Mouse (Mus musculus) thymus, adult 2 months (tissue): ENCODE data around the gene Tnfrsf9. TPM values are rescaled to one million over a fixed set of nuclear protein-coding genes. Genes with fewer than 3 reads are reported as not detected.

Source experiments
- DNase-seq: peaks from one replicate; pipeline ENCODE4 v3.0.0; 2021
- H3K27ac ChIP-seq: fragments of 200-500 bp; 2 replicates; pipeline ENCODE4 v1.5.1; 2012; ENCODE audit warnings: low read length, control low read depth; ENCODE audit not compliant: control insufficient read depth, insufficient read depth
- H3K27me3 ChIP-seq: fragments of 200-500 bp; 2 replicates; pipeline ENCODE4 v1.6.1; 2012; ENCODE audit warnings: mild to moderate bottlenecking, low read length, moderate library complexity, mixed read lengths; ENCODE audit not compliant: control insufficient read depth, insufficient read depth
- H3K36me3 ChIP-seq: fragments of 200-500 bp; 2 replicates; pipeline ENCODE4 v1.6.1; 2012; ENCODE audit warnings: mild to moderate bottlenecking, low read length, moderate library complexity; ENCODE audit not compliant: control insufficient read depth, insufficient read depth
- H3K4me1 ChIP-seq: fragments of 200-500 bp; replicated peaks from 2 replicates; pipeline ENCODE4 v1.6.1; 2012; ENCODE audit warnings: low read length; ENCODE audit not compliant: control insufficient read depth, insufficient read depth
- H3K4me3 ChIP-seq: fragments of 200-500 bp; 2 replicates; pipeline ENCODE4 v1.5.1; 2012; ENCODE audit warnings: mild to moderate bottlenecking, low read length, control low read depth, moderate library complexity; ENCODE audit not compliant: control insufficient read depth, insufficient read depth
- CTCF ChIP-seq: fragments of 200-500 bp; IDR thresholded peaks from 2 replicates; pipeline ENCODE4 v1.5.1; 2012; ENCODE audit warnings: mild to moderate bottlenecking, control low read depth, low read length, moderate library complexity, borderline replicate concordance; ENCODE audit not compliant: control insufficient read depth, poor library complexity, insufficient read depth; ENCODE audit errors: extremely low read depth
- POLR2A ChIP-seq: fragments of 200-500 bp; IDR thresholded peaks from 2 replicates; pipeline ENCODE4 v1.6.1; 2012; ENCODE audit warnings: mild to moderate bottlenecking, low read length, control low read depth, moderate library complexity; ENCODE audit not compliant: control insufficient read depth, poor library complexity, insufficient read depth; ENCODE audit errors: extremely low read depth
- WGBS: fragments of 180-500 bp; shearing (Covaris S2); methylation state at CpG from one replicate; pipeline ENCODE4 v1.1.7; 2018; 5-methylcytosine and 5-hydroxymethylcytosine counted together
- polyA plus RNA-seq: library from polyadenylated mRNA; depleted of rRNA; stranded (reverse); fragments of >200 nt; gene quantifications from 2 replicates; pipeline ENCODE4 v1.2.3, GENCODE M21; 2012

The Tnfrsf9 gene
- polyA plus RNA-seq, 1 experiment = 13.4 TPM

DNA sequence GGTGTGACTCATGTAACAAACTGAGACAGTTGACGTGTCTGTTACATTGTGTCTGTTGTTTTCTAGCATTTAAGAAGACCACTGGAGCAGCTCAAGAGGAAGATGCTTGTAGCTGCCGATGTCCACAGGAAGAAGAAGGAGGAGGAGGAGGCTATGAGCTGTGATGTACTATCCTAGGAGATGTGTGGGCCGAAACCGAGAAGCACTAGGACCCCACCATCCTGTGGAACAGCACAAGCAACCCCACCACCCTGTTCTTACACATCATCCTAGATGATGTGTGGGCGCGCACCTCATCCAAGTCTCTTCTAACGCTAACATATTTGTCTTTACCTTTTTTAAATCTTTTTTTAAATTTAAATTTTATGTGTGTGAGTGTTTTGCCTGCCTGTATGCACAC is 30.3 kb downstream of the Tnfrsf9 start:
- TF ChIP-seq CTCF (no peak), POLR2A (no peak)
- 94% methylated on average over 7 of the region's 7 CpGs for WGBS
- Histone ChIP-seq H3K27me3 (no peaks in the 10 kb centered on the region), H3K27ac (no peak overlapping the region), H3K4me3 (no peak overlapping the region), H3K4me1 (peaks cover 7% of the 10 kb centered on the region), H3K36me3 (no peaks in the 10 kb centered on the region)
- DNase-seq = no peak

DNA sequence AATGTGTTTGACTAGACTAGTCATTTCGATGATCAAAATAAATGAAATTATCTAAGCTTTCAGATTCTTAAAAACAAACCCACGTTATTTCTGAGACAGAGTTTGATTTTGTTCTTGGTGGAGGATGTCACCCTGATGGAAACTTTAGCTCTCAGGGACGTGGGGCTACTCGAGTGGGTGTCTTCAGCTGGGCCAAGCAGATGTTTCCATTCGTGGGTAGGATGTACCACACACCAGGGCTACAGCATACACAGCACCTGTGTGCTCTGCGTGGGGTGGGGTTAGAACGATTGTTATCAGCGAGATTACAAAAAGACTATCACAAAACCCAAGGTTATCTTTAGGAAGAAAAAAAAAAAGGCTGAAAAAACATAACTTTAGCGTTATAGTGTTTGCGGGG is 36.6 kb downstream of the Tnfrsf9 start:
- WGBS = 26% methylated on average over 10 of the region's 10 CpGs
- DNase-seq = no peak
- peaks cover 8% of the 10 kb centered on the region for H3K4me1 ChIP-seq
- no peak overlapping the region for H3K4me3 ChIP-seq
- TF ChIP-seq CTCF = no peak
- H3K36me3 ChIP-seq = no peaks in the 10 kb centered on the region
- no peak overlapping the region for H3K27ac ChIP-seq
- H3K27me3 ChIP-seq = no peaks in the 10 kb centered on the region

GRCm38 (mm10) chr4:150956369-150957105 is 42.2 kb downstream of the Tnfrsf9 start:
- no peak for DNase-seq
- no peak overlapping the region for H3K27ac ChIP-seq
- TF ChIP-seq CTCF (no peak), POLR2A (no peak)
- no peak overlapping the region for H3K4me3 ChIP-seq
- H3K27me3 ChIP-seq = no peaks in the 10 kb centered on the region
- 91% methylated on average over 13 of the region's 13 CpGs for WGBS
- peaks cover 2% of the 10 kb centered on the region; the same call in 1 of the 2 replicates for H3K4me1 ChIP-seq
- no peaks in the 10 kb centered on the region for H3K36me3 ChIP-seq

GRCm38 (mm10) chr4:150957106-150957458 is 42.7 kb downstream of the Tnfrsf9 start:
- TF ChIP-seq CTCF = no peak
- H3K27me3 ChIP-seq = no peaks in the 10 kb centered on the region
- WGBS = 89% methylated on average over 1 of the region's 1 CpGs
- no peak overlapping the region for H3K27ac ChIP-seq
- H3K36me3 ChIP-seq = no peaks in the 10 kb centered on the region
- no peak for DNase-seq
- no peaks in the 10 kb centered on the region for H3K4me1 ChIP-seq
- no peak overlapping the region for H3K4me3 ChIP-seq

DNA sequence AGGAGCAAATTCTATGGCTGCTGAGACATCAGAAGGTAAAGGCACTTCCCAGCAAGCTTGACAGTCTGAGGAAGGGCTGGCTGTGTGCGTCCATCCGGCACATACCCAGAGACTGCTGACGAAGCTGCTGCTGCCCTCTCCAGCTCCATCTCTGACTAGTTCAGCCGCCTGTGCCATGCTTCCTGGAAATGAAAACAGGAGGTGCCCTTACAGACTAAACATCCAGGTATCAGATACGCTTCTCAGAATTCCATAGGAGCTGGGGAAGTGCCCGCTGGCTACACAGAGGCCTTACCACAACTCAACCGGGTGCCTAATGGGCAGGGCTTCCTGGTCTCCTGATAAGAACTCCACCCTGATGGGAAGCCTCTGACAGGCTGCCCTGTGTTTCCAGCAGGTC is 44.2 kb downstream of the Tnfrsf9 start:
- DNase-seq = no peak
- TF ChIP-seq POLR2A (no peak), CTCF (no peak)
- H3K4me3 ChIP-seq = no peak overlapping the region
- 75% methylated on average over 7 of the region's 7 CpGs for WGBS
- no peaks in the 10 kb centered on the region for H3K4me1 ChIP-seq
- H3K27ac ChIP-seq = no peak overlapping the region
- H3K27me3 ChIP-seq = no peaks in the 10 kb centered on the region
- no peaks in the 10 kb centered on the region for H3K36me3 ChIP-seq

DNA sequence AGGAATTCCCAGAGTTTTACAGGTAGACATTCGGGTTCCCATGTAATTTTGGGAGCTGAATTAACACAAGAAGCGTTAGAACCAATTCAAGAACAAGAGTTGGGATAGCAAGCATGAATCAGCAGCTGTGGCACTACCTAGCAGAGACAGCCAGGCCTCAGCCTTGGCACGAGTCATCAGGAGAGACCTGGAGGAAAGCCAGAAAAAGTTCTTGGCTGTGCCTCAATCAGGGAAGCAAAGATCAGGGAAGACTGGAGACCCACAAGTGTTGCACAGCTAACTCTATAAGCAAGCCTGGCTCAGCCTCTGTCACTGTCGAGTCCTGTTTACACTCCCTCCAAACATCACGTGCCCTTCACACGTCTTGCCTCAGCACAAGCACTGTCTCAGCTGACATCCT is 47.9 kb downstream of the Tnfrsf9 start:
- no peak overlapping the region for H3K27ac ChIP-seq

GRCm38 (mm10) chr4:150963711-150964110 is 49.3 kb downstream of the Tnfrsf9 start:
- Histone ChIP-seq H3K36me3 (no peaks in the 10 kb centered on the region), H3K27me3 (no peaks in the 10 kb centered on the region), H3K27ac (no peak overlapping the region), H3K4me3 (no peak overlapping the region), H3K4me1 (peaks cover 4% of the 10 kb centered on the region)
- 72% methylated on average over 2 of the region's 2 CpGs for WGBS
- TF ChIP-seq CTCF = no peak
- no peak for DNase-seq

More for the DNA sequence above, 47.9 kb downstream of the Tnfrsf9 start:
- no peaks in the 10 kb centered on the region for H3K36me3 ChIP-seq
- H3K27me3 ChIP-seq = no peaks in the 10 kb centered on the region
- peaks cover 4% of the 10 kb centered on the region for H3K4me1 ChIP-seq
- WGBS = 78% methylated on average over 6 of the region's 6 CpGs
- DNase-seq = no peak
- no peak for TF ChIP-seq CTCF
- no peak for TF ChIP-seq POLR2A
- H3K4me3 ChIP-seq = no peak overlapping the region
